Mouse (Mus musculus) heart, postnatal 10 days (tissue): ENCODE results near the gene Peak1. TPM values are rescaled to one million over a fixed set of nuclear protein-coding genes. Genes with fewer than 3 reads are reported as not detected.
"Not testable (repeated sequence)": the region's sequence is repeated elsewhere in the genome, so short reads cannot be mapped to it uniquely, and the experiment has no call there.

ENCODE experiments used
- DNase-seq, 2 experiments: peaks; one replicate each; pipeline ENCODE4 v3.0.0; 2021
- intact Hi-C: fragments of 180-260 bp; cut with DNase I; formaldehyde crosslinking; loops from one replicate; pipeline ENCODE4 v1.15.1; 2025
- total RNA-seq, 2 experiments: library from RNA; stranded (reverse); gene quantifications; 2 replicates each; pipeline ENCODE4 v1.2.3; 2021

Gene Peak1
- total RNA-seq, 2 experiments from 2014 or later = 44.6 to 53.4 TPM

GRCm38 (mm10) chr9:56259790-56260494, 157.9 kb downstream of the Peak1 start:
- intact Hi-C loops = loop anchor here (5.0 to 10.0 kb wide), 2 partner anchors 48 to 375 kb away; no protein-coding TSS in a partner anchor
- peak; percentile 80 to 82 for DNase-seq

- intact Hi-C loops = loop anchor here (5.0 kb wide), 1 partner anchor 46 kb away; no protein-coding TSS in a partner anchor
- no peak for DNase-seq
Observed at GRCm38 (mm10) chr9:56258261-56258790, 159.5 kb downstream of the Peak1 start.

GRCm38 (mm10) chr9:56257227-56258000, 160.5 kb downstream of the Peak1 start:
- no peak for DNase-seq
- intact Hi-C loops = loop anchor here (5.0 kb wide), 1 partner anchor 45 kb away; no protein-coding TSS in a partner anchor

- DNase-seq = no peak
- intact Hi-C loops = loop anchor here (5.0 kb wide), 1 partner anchor 44 kb away; no protein-coding TSS in a partner anchor
Observed at GRCm38 (mm10) chr9:56255676-56256432, 162.0 kb downstream of the Peak1 start.

- intact Hi-C loops = no loop called here
- DNase-seq = no peak
Observed at GRCm38 (mm10) chr9:56244336-56244735, 173.5 kb downstream of the Peak1 start.

- no peak for DNase-seq
- intact Hi-C loops = no loop called here
Observed at GRCm38 (mm10) chr9:56243885-56244284, 174.0 kb downstream of the Peak1 start.

- intact Hi-C loops = no loop called here
- DNase-seq = no peak
Observed at GRCm38 (mm10) chr9:56242686-56243085, 175.2 kb downstream of the Peak1 start.

- intact Hi-C loops = no loop called here
- DNase-seq = no peak
Observed at GRCm38 (mm10) chr9:56241076-56241475, 176.8 kb downstream of the Peak1 start.

- intact Hi-C loops = no loop called here
- no peak for DNase-seq
Observed at GRCm38 (mm10) chr9:56235871-56236298, 182.0 kb downstream of the Peak1 start.

- no peak for DNase-seq
- intact Hi-C loops = no loop called here
Observed at GRCm38 (mm10) chr9:56235281-56235680, 182.6 kb downstream of the Peak1 start.

- DNase-seq = no peak
- intact Hi-C loops = no loop called here
Observed at GRCm38 (mm10) chr9:56234561-56234960, 183.3 kb downstream of the Peak1 start.

- intact Hi-C loops = no loop called here
- DNase-seq = no peak
Observed at GRCm38 (mm10) chr9:56233316-56233715, 184.6 kb downstream of the Peak1 start.

- intact Hi-C loops = no loop called here
- DNase-seq = peak in 1 of 2 experiments; percentile 50
Observed at GRCm38 (mm10) chr9:56230906-56231305, 187.0 kb downstream of the Peak1 start.

- DNase-seq = no peak
- intact Hi-C loops = no loop called here
Observed at GRCm38 (mm10) chr9:56227626-56228025, 190.2 kb downstream of the Peak1 start.

- intact Hi-C loops = not testable (repeated sequence)
- DNase-seq = peak; percentile 85 to 90
Observed at GRCm38 (mm10) chr9:56223429-56224051, 194.3 kb downstream of the Peak1 start.

GRCm38 (mm10) chr9:56218860-56219259, 199.0 kb downstream of the Peak1 start:
- intact Hi-C loops = no loop called here

GRCm38 (mm10) chr9:56218043-56218442, 199.8 kb downstream of the Peak1 start:
- DNase-seq = no peak
- intact Hi-C loops = no loop called here

More at GRCm38 (mm10) chr9:56218860-56219259, 199.0 kb downstream of the Peak1 start:
- no peak for DNase-seq

- intact Hi-C loops = no loop called here
- peak in 1 of 2 experiments; percentile 27 for DNase-seq
Observed at GRCm38 (mm10) chr9:56217386-56217785, 200.5 kb downstream of the Peak1 start.

- peak; percentile 76 for DNase-seq
- intact Hi-C loops = loop anchor here (1.0 to 5.0 kb wide), 5 partner anchors 44 to 424 kb away; partner anchors contain the start of genes Hmg20a and Peak1
Observed at GRCm38 (mm10) chr9:56213451-56214291, 204.2 kb downstream of the Peak1 start.
